Mouse (Mus musculus) midbrain, embryonic 11.5 days (tissue): ENCODE measurements around the gene Tnxb. TPM values are rescaled to one million over a fixed set of nuclear protein-coding genes. Genes with fewer than 3 reads are reported as not detected.

Experiments
- ATAC-seq: fragments of 200-750 bp; cut with Nextera tagmentation; 2 replicates; pipeline ENCODE4 v1.8.0; 2017; ENCODE audit warnings: moderate TSS enrichment, moderate library complexity; ENCODE audit not compliant: low FRiP score
- DNase-seq: peaks from one replicate; pipeline ENCODE4 v3.0.0; 2015; ENCODE audit warnings: low spot score; ENCODE audit errors: missing footprints
- H3K27ac ChIP-seq: fragments of 300-500 bp; sonication (generic); 2 replicates; pipeline ENCODE4 v1.5.1; 2014; ENCODE audit warnings: low read depth, low read length
- H3K27me3 ChIP-seq: fragments of 300-500 bp; sonication (generic); 2 replicates; pipeline ENCODE4 v1.6.1; 2014; ENCODE audit warnings: mild to moderate bottlenecking, low read length, moderate library complexity, mixed read lengths; ENCODE audit not compliant: control insufficient read depth, insufficient read depth
- H3K36me3 ChIP-seq: fragments of 300-500 bp; sonication (generic); 2 replicates; pipeline ENCODE4 v1.6.1; 2014; ENCODE audit warnings: mild to moderate bottlenecking, low read length, moderate library complexity, mixed read lengths; ENCODE audit not compliant: control insufficient read depth, insufficient read depth
- H3K4me1 ChIP-seq: fragments of 300-500 bp; sonication (generic); 2 replicates; pipeline ENCODE4 v1.6.1; 2014; ENCODE audit warnings: low read length; ENCODE audit not compliant: control insufficient read depth, insufficient read depth
- H3K4me2 ChIP-seq: fragments of 300-500 bp; sonication (generic); 2 replicates; pipeline ENCODE4 v1.6.1; 2014; ENCODE audit warnings: mild to moderate bottlenecking, moderate library complexity
- H3K4me3 ChIP-seq: fragments of 300-500 bp; sonication (generic); 2 replicates; pipeline ENCODE4 v1.5.1; 2014; ENCODE audit warnings: low read depth, low read length
- H3K9ac ChIP-seq: fragments of 300-500 bp; sonication (generic); 2 replicates; pipeline ENCODE4 v1.6.1; 2014; ENCODE audit warnings: low read length
- H3K9me3 ChIP-seq: fragments of 300-500 bp; sonication (generic); 2 replicates; pipeline ENCODE4 v1.6.1; 2016; ENCODE audit warnings: low read length; ENCODE audit not compliant: control insufficient read depth
- WGBS: fragments of 180-500 bp; shearing (Covaris S2); extraction: QIAGEN DNeasy Blood & Tissue Kit; methylation state at CpG from one replicate; pipeline ENCODE4 v1.1.7; 2014; 5-methylcytosine and 5-hydroxymethylcytosine counted together
- polyA plus RNA-seq: library from polyadenylated mRNA; unstranded; fragments of >200 nt; fragmentation: Nextera tagmentation; extraction: Ambion mirVana; gene quantifications from 2 replicates; pipeline ENCODE4 v1.2.1, GENCODE M21; 2014

The Tnxb gene
- polyA plus RNA-seq, 1 experiment from 2014 or later: 0.05 TPM

GRCm38 (mm10) chr17:34639461-34640255, 30.7 kb upstream of the Tnxb start:
- 86% methylated on average over 7 of the region's 7 CpGs for WGBS
- no peak overlapping the region for H3K9ac ChIP-seq
- DNase-seq (no peak), ATAC-seq (no peak)
- H3K36me3 ChIP-seq: no peaks in the 10 kb centered on the region
- H3K4me3 ChIP-seq: no peak overlapping the region
- no peak overlapping the region for H3K27ac ChIP-seq
- no peaks in the 10 kb centered on the region for H3K9me3 ChIP-seq
- no peaks in the 10 kb centered on the region for H3K27me3 ChIP-seq
- peaks cover 7% of the 10 kb centered on the region for H3K4me1 ChIP-seq
- no peak overlapping the region for H3K4me2 ChIP-seq

GRCm38 (mm10) chr17:34640778-34641601, 29.3 kb upstream of the Tnxb start:
- H3K27ac ChIP-seq: peak overlapping the region; percentile 82
- no peaks in the 10 kb centered on the region for H3K27me3 ChIP-seq
- ATAC-seq (peak; percentile 52), DNase-seq (peak; percentile 90)
- H3K9ac ChIP-seq: peak overlapping the region; percentile 53
- no peak overlapping the region for H3K4me3 ChIP-seq
- H3K9me3 ChIP-seq: no peaks in the 10 kb centered on the region
- no peak overlapping the region; the same call in 1 of the 2 replicates for H3K4me2 ChIP-seq
- H3K36me3 ChIP-seq: no peaks in the 10 kb centered on the region
- H3K4me1 ChIP-seq: peaks cover 14% of the 10 kb centered on the region
- 13% methylated on average over 11 of the region's 11 CpGs for WGBS

- ATAC-seq: no peak
- Histone ChIP-seq H3K4me2 (no peak overlapping the region), H3K27ac (peak overlapping the region; percentile 82), H3K27me3 (no peaks in the 10 kb centered on the region), H3K4me1 (peaks cover 14% of the 10 kb centered on the region), H3K4me3 (no peak overlapping the region), H3K9ac (no peak overlapping the region), H3K36me3 (no peaks in the 10 kb centered on the region), H3K9me3 (no peaks in the 10 kb centered on the region)
- WGBS: 85% methylated on average over 3 of the region's 3 CpGs
- no peak for DNase-seq
Observed at GRCm38 (mm10) chr17:34641945-34642344, 28.4 kb upstream of the Tnxb start.

- peaks cover 22% of the 10 kb centered on the region for H3K4me1 ChIP-seq
- no peak overlapping the region for H3K4me3 ChIP-seq
- H3K9ac ChIP-seq: no peak overlapping the region
- no peaks in the 10 kb centered on the region for H3K27me3 ChIP-seq
- H3K9me3 ChIP-seq: no peaks in the 10 kb centered on the region
- no peak overlapping the region for H3K4me2 ChIP-seq
- H3K36me3 ChIP-seq: no peaks in the 10 kb centered on the region
- H3K27ac ChIP-seq: no peak overlapping the region
- WGBS: 90% methylated on average over 4 of the region's 4 CpGs
- ATAC-seq (no peak), DNase-seq (no peak)
Observed at GRCm38 (mm10) chr17:34643379-34643778, 27.0 kb upstream of the Tnxb start.

- peaks cover 24% of the 10 kb centered on the region for H3K4me1 ChIP-seq
- no peak overlapping the region for H3K4me3 ChIP-seq
- no peaks in the 10 kb centered on the region for H3K9me3 ChIP-seq
- no peaks in the 10 kb centered on the region for H3K27me3 ChIP-seq
- no peak for DNase-seq
- H3K4me2 ChIP-seq: no peak overlapping the region
- 85% methylated on average over 10 of the region's 10 CpGs for WGBS
- H3K36me3 ChIP-seq: 0 out of 2 replicates have a peak, but pooled peaks cover under 1% of the 10 kb centered on the region
- H3K27ac ChIP-seq: no peak overlapping the region; the same call in 1 of the 2 replicates
- no peak for ATAC-seq
- H3K9ac ChIP-seq: no peak overlapping the region
Observed at GRCm38 (mm10) chr17:34643944-34644343, 26.4 kb upstream of the Tnxb start.

GRCm38 (mm10) chr17:34644608-34645007, 25.7 kb upstream of the Tnxb start, which contains the start of gene Fkbpl:
Gene Fkbpl, plus strand, starts transcription at chr17:34644764.
- no peaks in the 10 kb centered on the region for H3K27me3 ChIP-seq
- peak; percentile 100 for DNase-seq
- peak; percentile 80 for ATAC-seq
- peak within 1 kb of the TSS; percentile 50 for H3K4me3 ChIP-seq
- H3K27ac ChIP-seq: no peak within 1 kb of the TSS; the same call in none of the 2 replicates
- H3K36me3 ChIP-seq: 0 out of 2 replicates have a peak, but pooled peaks cover 4% of the 10 kb centered on the region
- H3K9ac ChIP-seq: peak within 1 kb of the TSS; percentile 64
- under 1% methylated on average over 16 of the region's 16 CpGs for WGBS
- H3K4me2 ChIP-seq: peak within 1 kb of the TSS; percentile 67
- peaks cover 24% of the 10 kb centered on the region for H3K4me1 ChIP-seq
- no peaks in the 10 kb centered on the region for H3K9me3 ChIP-seq

- Histone ChIP-seq H3K27me3 (no peaks in the 10 kb centered on the region), H3K9me3 (no peaks in the 10 kb centered on the region), H3K4me1 (peaks cover 24% of the 10 kb centered on the region), H3K4me2 (peak overlapping the region; percentile 67), H3K36me3 (0 out of 2 replicates have a peak, but pooled peaks cover 5% of the 10 kb centered on the region), H3K4me3 (peak overlapping the region; percentile 50), H3K27ac (no peak overlapping the region; the same call in 1 of the 2 replicates), H3K9ac (peak overlapping the region; percentile 64)
- ATAC-seq: no peak
- DNase-seq: no peak
- 49% methylated on average over 10 of the region's 10 CpGs for WGBS
Observed at GRCm38 (mm10) chr17:34645256-34645829, 25.0 kb upstream of the Tnxb start.

GRCm38 (mm10) chr17:34645831-34646511, 24.4 kb upstream of the Tnxb start:
- H3K9ac ChIP-seq: no peak overlapping the region
- DNase-seq: no peak
- no peaks in the 10 kb centered on the region for H3K27me3 ChIP-seq
- no peak overlapping the region for H3K27ac ChIP-seq
- no peak overlapping the region; the same call in 1 of the 2 replicates for H3K4me2 ChIP-seq
- peaks cover 23% of the 10 kb centered on the region for H3K4me1 ChIP-seq
- ATAC-seq: no peak
- H3K4me3 ChIP-seq: no peak overlapping the region
- H3K36me3 ChIP-seq: 0 out of 2 replicates have a peak, but pooled peaks cover 6% of the 10 kb centered on the region
- WGBS: 90% methylated on average over 30 of the region's 30 CpGs
- no peaks in the 10 kb centered on the region for H3K9me3 ChIP-seq
